Mouse (Mus musculus) intestine, embryonic 14.5 days (tissue): ENCODE measurements around the gene Pds5b. TPM values are rescaled to one million over a fixed set of nuclear protein-coding genes. Genes with fewer than 3 reads are reported as not detected.
"Not testable (repeated sequence)": the region's sequence is repeated elsewhere in the genome, so short reads cannot be mapped to it uniquely, and the experiment has no call there.

Experiments
- ATAC-seq: fragments of 200-750 bp; cut with Nextera tagmentation; replicated peaks from 2 replicates; pipeline ENCODE4 v1.8.0; 2017; ENCODE audit warnings: low read depth, moderate number of reproducible peaks, moderate TSS enrichment, moderate library complexity; ENCODE audit not compliant: low FRiP score, low TSS enrichment
- DNase-seq: peaks from one replicate; pipeline ENCODE4 v3.0.0-alpha.2; 2018; ENCODE audit warnings: low spot score
- H3K27ac ChIP-seq: fragments of 300-500 bp; sonication (generic); 2 replicates; pipeline ENCODE4 v1.5.1; 2014; ENCODE audit warnings: low read depth, mild to moderate bottlenecking, control low read depth
- H3K27me3 ChIP-seq: fragments of 300-500 bp; sonication (generic); replicated peaks from 2 replicates; pipeline ENCODE4 v1.6.1; 2014; ENCODE audit warnings: low read length, control low read depth; ENCODE audit not compliant: control insufficient read depth, insufficient read depth
- H3K36me3 ChIP-seq: fragments of 300-500 bp; sonication (generic); 2 replicates; pipeline ENCODE4 v1.6.1; 2014; ENCODE audit warnings: low read length, control low read depth; ENCODE audit not compliant: control insufficient read depth, insufficient read depth
- H3K4me1 ChIP-seq: fragments of 300-500 bp; sonication (generic); replicated peaks from 2 replicates; pipeline ENCODE4 v1.6.1; 2014; ENCODE audit warnings: low read length, control low read depth, mixed read lengths; ENCODE audit not compliant: control insufficient read depth, insufficient read depth
- H3K4me2 ChIP-seq: fragments of 300-500 bp; sonication (generic); 2 replicates; pipeline ENCODE4 v1.6.1; 2014; ENCODE audit warnings: low read length
- H3K4me3 ChIP-seq: fragments of 300-500 bp; sonication (generic); 2 replicates; pipeline ENCODE4 v1.5.1; 2014; ENCODE audit warnings: low read depth, low read length, control low read depth, mixed read lengths
- H3K9ac ChIP-seq: fragments of 300-500 bp; sonication (generic); 2 replicates; pipeline ENCODE4 v1.6.1; 2014; ENCODE audit warnings: mild to moderate bottlenecking, low read length
- H3K9me3 ChIP-seq: fragments of 300-500 bp; sonication (generic); 2 replicates; pipeline ENCODE4 v1.6.1; 2016; ENCODE audit warnings: low read length, control low read depth; ENCODE audit not compliant: control insufficient read depth
- WGBS: fragments of 180-500 bp; shearing (Covaris S2); extraction: QIAGEN DNeasy Blood & Tissue Kit; methylation state at CpG from one replicate; pipeline ENCODE4 v1.1.7; 2014; 5-methylcytosine and 5-hydroxymethylcytosine counted together
- polyA plus RNA-seq: library from polyadenylated mRNA; unstranded; fragments of >200 nt; fragmentation: Nextera tagmentation; extraction: Ambion mirVana; gene quantifications from 2 replicates; pipeline ENCODE4 v1.2.1, GENCODE M21; 2014

Gene Pds5b
- polyA plus RNA-seq, 1 experiment from 2014 or later: 37.3 TPM

- not testable (repeated sequence) for H3K9me3 ChIP-seq, H3K27ac ChIP-seq, H3K4me3 ChIP-seq, H3K4me1 ChIP-seq, DNase-seq, H3K4me2 ChIP-seq, H3K9ac ChIP-seq, ATAC-seq, H3K27me3 ChIP-seq
- WGBS: 89% methylated on average over 6 of the region's 6 CpGs
- H3K36me3 ChIP-seq: peaks cover 32% of the 10 kb centered on the region
Observed at GRCm38 (mm10) chr5:150659425-150659824, 14.1 kb upstream of the Pds5b start.

GRCm38 (mm10) chr5:150660296-150660695, 13.2 kb upstream of the Pds5b start:
- not testable (repeated sequence) for H3K9ac ChIP-seq, H3K27me3 ChIP-seq, H3K4me1 ChIP-seq, H3K9me3 ChIP-seq, H3K4me2 ChIP-seq, H3K27ac ChIP-seq, H3K4me3 ChIP-seq, DNase-seq, ATAC-seq
- 97% methylated on average over 3 of the region's 3 CpGs for WGBS
- peaks cover 32% of the 10 kb centered on the region for H3K36me3 ChIP-seq

GRCm38 (mm10) chr5:150663926-150664325, 9.6 kb upstream of the Pds5b start:
- H3K9me3 ChIP-seq, H3K27me3 ChIP-seq, H3K4me3 ChIP-seq, H3K9ac ChIP-seq, H3K4me1 ChIP-seq, H3K27ac ChIP-seq, DNase-seq, ATAC-seq: not testable (repeated sequence)
- Histone ChIP-seq H3K4me2 (peak overlapping the region; percentile 84; the same call in 1 of the 2 replicates), H3K36me3 (peaks cover 23% of the 10 kb centered on the region)
- 61% methylated on average over 7 of the region's 7 CpGs for WGBS

- ATAC-seq: no peak
- peak overlapping the region; percentile 98 for H3K27ac ChIP-seq
- under 1% methylated on average over 10 of the region's 10 CpGs for WGBS
Observed at GRCm38 (mm10) chr5:150664794-150665131, 8.8 kb upstream of the Pds5b start.

GRCm38 (mm10) chr5:150665132-150665954, 8.2 kb upstream of the Pds5b start:
- WGBS: under 1% methylated on average over 52 of the region's 52 CpGs
- H3K4me3 ChIP-seq: peak overlapping the region; percentile 99

More at GRCm38 (mm10) chr5:150664794-150665131, 8.8 kb upstream of the Pds5b start:
- peaks cover 23% of the 10 kb centered on the region for H3K36me3 ChIP-seq
- no peaks in the 10 kb centered on the region for H3K9me3 ChIP-seq
- H3K4me2 ChIP-seq: peak overlapping the region; percentile 84
- peak overlapping the region; percentile 93 for H3K9ac ChIP-seq
- H3K4me1 ChIP-seq: no peaks in the 10 kb centered on the region; the same call in 1 of the 2 replicates
- no peaks in the 10 kb centered on the region for H3K27me3 ChIP-seq
- DNase-seq: no peak
- peak overlapping the region; percentile 99 for H3K4me3 ChIP-seq

GRCm38 (mm10) chr5:150666133-150666739, 7.3 kb upstream of the Pds5b start, which contains the start of gene N4bp2l2:
TSS of gene N4bp2l2 (minus strand) at chr5:150666183.
- not testable (repeated sequence) for DNase-seq, H3K4me1 ChIP-seq, H3K9me3 ChIP-seq, ATAC-seq, H3K27me3 ChIP-seq
- Histone ChIP-seq H3K27ac (peak within 1 kb of the TSS; percentile 98), H3K36me3 (peaks cover 13% of the 10 kb centered on the region), H3K4me3 (peak within 1 kb of the TSS; percentile 99), H3K9ac (peak within 1 kb of the TSS; percentile 93), H3K4me2 (peak within 1 kb of the TSS; percentile 84)
- 94% methylated on average over 8 of the region's 9 CpGs for WGBS

More at GRCm38 (mm10) chr5:150665132-150665954, 8.2 kb upstream of the Pds5b start:
- H3K36me3 ChIP-seq: peaks cover 20% of the 10 kb centered on the region
- no peaks in the 10 kb centered on the region for H3K9me3 ChIP-seq
- no peaks in the 10 kb centered on the region; the same call in 1 of the 2 replicates for H3K4me1 ChIP-seq
- peak overlapping the region; percentile 84 for H3K4me2 ChIP-seq
- peak; percentile 93 for DNase-seq
- no peaks in the 10 kb centered on the region for H3K27me3 ChIP-seq
- H3K9ac ChIP-seq: peak overlapping the region; percentile 93
- H3K27ac ChIP-seq: peak overlapping the region; percentile 98
- ATAC-seq: peak; percentile 98

GRCm38 (mm10) chr5:150668731-150669130, 4.8 kb upstream of the Pds5b start:
- WGBS: 59% methylated on average over 4 of the region's 4 CpGs
- Histone ChIP-seq H3K4me2 (no peak overlapping the region), H3K9me3 (no peaks in the 10 kb centered on the region), H3K27ac (no peak overlapping the region), H3K4me3 (no peak overlapping the region), H3K9ac (no peak overlapping the region), H3K36me3 (no peaks in the 10 kb centered on the region), H3K4me1 (no peaks in the 10 kb centered on the region), H3K27me3 (no peaks in the 10 kb centered on the region)
- DNase-seq (no peak), ATAC-seq (no peak)

- Histone ChIP-seq H3K27me3 (no peaks in the 10 kb centered on the region), H3K36me3 (no peaks in the 10 kb centered on the region), H3K27ac (no peak overlapping the region), H3K9me3 (no peaks in the 10 kb centered on the region), H3K4me1 (peaks cover 4% of the 10 kb centered on the region), H3K4me2 (no peak overlapping the region), H3K4me3 (no peak overlapping the region), H3K9ac (no peak overlapping the region)
- WGBS: 88% methylated on average over 7 of the region's 7 CpGs
- ATAC-seq (no peak), DNase-seq (no peak)
Observed at GRCm38 (mm10) chr5:150672343-150672742, 1.2 kb upstream of the Pds5b start.
